Mouse (Mus musculus) megakaryocyte, embryonic 14.5 days (primary cell): Measurements from ENCODE around the gene Hirip3.

ENCODE experiments used
- FLI1 ChIP-seq: IDR thresholded peaks from 2 replicates; pipeline ENCODE4 v1.6.1; 2012; ENCODE audit warnings: low read length, inconsistent platforms, mixed read lengths
- GATA1 ChIP-seq: IDR thresholded peaks from 3 replicates; pipeline ENCODE4 v1.6.1; 2012; ENCODE audit warnings: mixed read lengths, low read length, inconsistent platforms, borderline replicate concordance

- no peak for TF ChIP-seq GATA1
- TF ChIP-seq FLI1, result no peak
These were observed 37.8 kb upstream of the Hirip3 start for GRCm38 (mm10) chr7:126823940-126824339.
